Mouse (Mus musculus) thymus, postnatal 10 days (tissue): ENCODE results near the gene Ppp2r5b.
A peak's percentile ranks its signal among the peaks of the same experiment; 100 is the strongest.

Experiments used
- DNase-seq, 2 experiments: peaks; one replicate each; pipeline ENCODE4 v3.0.0; 2021; ENCODE audit warnings: low spot score in 2 of 2

The Ppp2r5b gene

DNA sequence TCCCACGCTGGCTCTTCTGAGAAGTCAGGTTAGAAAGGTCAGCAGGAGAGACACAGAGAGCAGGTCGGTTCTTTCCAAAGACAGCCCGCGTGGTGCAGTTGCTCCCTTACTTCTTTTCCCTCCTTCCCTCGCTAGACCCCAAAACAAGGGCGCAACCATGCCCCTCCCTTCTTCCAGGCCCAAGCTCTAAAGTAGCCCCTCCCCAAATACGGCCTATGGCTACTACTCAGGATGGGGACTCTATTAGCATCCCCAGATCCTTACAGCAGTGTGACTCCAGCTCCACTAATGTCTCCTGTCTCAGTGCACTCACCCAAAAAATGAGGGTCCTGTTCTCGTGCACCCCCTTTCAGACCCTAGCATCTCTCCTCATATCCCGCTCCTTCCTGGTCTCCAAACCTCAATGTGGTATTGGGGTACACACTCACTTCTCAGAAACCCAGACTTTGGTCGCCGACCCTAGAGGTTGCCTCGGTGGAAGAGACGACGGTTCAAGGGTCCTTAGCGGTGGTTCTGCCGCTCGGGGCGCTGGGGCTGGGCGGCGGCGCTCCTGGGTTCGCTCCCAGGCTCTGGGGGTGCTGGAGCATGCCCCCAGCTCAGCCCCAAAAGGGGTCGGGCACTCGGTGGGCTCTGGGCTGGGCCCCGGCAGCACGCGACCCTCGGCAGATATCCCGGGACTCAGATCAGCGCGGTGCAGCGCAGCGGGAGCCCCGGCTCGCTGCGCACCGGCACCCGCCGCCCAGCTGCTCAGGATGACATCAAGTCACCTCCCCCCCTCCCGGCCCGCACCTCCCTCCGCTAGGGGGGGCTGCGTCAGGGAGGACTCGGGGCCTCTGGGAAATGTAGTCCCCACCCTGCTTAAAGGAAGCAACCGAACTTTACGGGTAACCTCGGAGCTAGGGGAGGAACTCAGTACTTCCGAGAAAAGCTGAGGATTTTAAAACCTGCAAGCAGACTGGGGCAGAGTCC, at the start of gene Ppp2r5b:
Ppp2r5b (minus strand) TSS at position 789 of the 969 bp plus-strand sequence.
- DNase-seq = peak; percentile 98 to 99

DNA sequence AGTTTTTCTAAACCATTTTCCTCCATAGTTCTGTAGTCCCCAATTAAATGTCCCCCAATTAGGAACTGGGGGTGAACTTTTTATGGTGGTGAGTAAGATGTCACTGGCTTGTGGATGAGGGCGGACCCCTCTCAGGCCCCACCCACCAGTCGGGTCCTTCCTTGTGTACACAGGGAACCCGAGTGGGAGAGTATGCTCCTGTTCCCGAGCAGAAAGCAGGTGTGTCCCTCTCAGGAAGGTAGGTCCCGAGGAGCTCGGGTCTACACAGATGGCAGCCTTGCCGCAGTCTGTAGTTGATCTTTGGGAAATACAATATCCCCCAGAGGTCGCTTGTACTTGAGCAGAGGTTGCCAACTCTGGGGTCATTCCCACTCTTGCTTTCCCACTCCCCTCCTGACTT, 49.6 kb upstream of the Ppp2r5b start:
- DNase-seq = no peak

DNA sequence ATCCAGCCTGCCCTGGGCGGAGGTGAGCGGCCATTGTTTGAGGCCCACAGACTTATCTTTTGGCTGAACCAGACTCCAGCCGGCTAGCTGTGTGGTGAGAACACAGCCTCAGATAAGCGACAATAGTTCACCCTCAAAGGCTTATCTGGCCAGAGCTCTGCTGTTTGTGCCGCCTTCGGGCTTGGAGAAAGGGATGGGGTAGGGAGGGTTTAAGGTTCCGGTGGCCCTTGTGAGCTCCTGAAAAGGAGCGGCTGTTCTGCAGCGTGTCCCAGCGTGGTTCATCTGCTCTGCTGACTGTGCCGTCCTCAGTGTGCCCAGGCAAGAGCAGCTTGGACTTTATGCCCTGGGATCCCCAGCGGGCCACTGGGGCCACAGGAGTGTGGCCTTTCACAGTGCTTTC, 48.8 kb upstream of the Ppp2r5b start:
- DNase-seq = no peak

DNA sequence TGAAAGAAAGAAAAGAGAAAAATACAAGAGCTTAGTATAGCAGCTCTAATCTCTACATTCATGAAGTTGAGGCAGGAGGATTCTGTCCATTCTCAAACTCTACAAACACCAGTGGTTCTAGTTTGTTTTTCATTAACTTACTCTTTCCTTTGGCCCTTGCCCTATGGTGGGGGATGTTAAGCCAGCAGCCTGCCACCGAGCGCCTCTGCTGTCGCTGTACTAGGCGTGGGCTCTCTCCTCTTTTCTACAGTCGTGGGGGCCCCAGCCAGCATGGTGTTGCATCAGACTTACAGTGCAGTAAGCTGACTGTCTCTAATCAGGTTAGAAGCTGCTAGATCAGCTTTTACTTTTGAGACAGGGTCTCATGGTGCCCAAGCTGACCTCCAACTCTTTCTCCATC, 47.3 kb upstream of the Ppp2r5b start:
- DNase-seq = no peak

DNA sequence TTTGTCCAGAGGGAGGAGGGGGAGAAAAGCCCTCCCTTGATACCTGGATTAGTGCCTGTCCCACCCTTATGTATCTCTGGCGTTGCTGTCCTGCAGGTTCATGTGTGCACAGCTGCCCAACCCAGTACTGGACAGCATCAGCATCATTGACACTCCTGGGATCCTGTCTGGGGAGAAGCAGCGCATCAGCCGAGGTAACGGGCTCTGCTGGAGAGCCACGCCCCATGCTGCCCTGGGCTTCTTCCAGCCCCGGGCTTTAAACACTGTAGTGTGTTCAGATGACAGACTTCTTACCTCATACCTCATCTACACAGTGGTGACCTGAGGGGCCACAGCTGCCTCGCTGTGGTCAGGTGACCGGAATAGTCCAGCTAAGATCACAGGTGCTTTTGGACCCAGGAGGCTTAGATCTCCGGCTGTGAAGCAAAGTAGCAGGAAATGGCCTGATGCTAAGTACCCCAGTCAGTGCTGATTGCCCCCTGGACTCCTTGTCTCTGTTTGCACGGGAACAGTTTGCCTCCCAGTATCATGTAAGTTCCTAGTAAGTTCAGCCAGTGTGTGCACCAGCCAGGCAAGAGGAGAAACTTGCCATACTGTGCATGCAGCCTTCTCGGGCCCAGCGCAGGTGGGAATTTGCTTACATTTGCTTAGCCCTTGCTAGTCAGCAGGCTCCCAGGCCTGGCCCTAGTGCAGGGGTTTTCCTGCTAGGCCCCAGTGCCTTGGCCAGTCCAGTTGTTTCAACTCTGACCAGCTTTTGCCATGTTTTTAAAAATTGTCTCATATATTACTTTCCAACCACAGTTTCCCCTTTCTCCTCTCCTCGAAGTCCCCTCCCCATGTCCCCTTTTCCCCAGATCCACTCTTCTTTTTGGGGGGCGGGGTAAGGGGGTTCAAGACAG, 45.7 kb upstream of the Ppp2r5b start:
- no peak for DNase-seq

DNA sequence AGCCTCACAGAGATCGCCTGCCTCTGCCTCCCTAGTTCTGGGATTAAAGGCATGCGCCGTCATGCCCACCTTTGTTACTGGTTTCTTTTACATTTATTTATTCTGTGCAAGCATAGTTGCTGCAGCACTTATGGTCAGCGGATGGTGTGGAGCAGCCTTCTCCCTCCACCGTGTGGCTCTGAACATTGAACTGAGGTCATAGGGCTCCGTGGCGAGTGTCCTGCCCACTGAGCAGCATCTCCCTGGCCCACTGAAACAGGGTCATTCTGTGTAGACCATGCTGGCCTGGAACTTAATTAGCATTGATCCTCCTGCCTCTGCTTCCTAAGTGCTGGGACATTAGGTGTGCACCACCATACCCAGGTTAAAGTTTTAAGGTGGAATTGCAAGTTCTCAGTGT, 44.9 kb upstream of the Ppp2r5b start:
- no peak for DNase-seq

DNA sequence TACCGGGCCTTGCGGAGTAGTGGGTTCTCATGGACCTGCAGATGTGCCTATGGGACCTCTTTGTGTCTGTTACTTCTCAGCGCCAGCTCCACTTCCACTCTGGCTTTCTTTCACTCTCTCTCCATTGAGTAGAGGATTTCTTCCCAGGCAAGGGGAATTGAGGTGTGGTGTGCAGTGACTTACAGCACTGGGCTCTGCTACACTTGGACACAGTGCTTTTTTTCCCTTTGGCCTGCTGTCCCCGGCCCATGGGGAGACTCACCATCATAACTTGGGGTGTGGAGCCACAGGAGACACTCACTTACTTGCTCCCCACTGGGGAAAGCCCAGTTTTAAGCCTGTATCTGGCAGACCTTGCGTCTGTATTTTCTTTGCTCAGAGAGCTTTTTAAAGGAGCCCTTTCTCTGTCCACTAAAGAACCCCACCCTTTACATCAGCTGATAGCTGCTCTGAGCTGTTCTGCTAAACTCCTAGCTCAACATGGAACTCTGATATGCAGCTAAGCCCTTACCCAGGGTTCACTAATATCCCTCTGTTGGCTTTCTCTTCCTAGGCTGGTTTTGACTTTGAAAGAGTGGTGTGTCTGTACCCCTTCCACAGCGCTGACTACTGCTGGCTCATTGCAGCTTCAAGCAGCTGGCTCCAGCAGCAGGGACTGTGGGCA, 43.9 kb upstream of the Ppp2r5b start:
- DNase-seq = no peak

DNA sequence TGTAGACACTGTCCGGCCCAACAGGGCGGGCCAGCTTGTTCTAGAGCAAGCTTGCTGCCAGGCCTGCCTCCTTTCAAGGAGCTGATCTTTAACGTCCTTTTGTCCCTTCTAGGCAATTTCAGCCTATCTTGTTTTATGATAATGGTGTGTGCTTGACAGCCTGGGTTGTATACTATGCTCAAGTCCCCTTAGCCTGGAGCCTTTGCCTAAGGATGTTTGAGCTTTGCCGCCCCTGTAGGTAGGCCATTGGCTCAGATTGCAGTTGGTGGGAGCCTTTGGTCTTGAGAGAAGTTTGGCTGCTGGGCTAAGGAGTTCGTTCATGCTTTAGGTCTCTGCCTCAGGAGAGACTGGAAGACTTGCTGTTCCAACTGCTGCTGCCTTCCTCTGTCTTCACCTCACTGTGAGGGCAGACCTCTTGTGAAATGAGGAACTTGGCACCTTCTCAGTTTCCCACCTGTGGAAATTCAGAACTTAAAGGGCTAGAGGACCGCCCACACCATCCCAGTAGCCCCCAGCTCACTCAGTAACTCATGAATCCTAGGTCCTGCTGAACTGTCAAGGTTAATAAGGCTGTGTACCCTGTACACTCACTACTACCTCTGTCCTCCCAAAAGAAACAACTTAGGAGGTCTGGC, 42.9 kb upstream of the Ppp2r5b start:
- DNase-seq = no peak

DNA sequence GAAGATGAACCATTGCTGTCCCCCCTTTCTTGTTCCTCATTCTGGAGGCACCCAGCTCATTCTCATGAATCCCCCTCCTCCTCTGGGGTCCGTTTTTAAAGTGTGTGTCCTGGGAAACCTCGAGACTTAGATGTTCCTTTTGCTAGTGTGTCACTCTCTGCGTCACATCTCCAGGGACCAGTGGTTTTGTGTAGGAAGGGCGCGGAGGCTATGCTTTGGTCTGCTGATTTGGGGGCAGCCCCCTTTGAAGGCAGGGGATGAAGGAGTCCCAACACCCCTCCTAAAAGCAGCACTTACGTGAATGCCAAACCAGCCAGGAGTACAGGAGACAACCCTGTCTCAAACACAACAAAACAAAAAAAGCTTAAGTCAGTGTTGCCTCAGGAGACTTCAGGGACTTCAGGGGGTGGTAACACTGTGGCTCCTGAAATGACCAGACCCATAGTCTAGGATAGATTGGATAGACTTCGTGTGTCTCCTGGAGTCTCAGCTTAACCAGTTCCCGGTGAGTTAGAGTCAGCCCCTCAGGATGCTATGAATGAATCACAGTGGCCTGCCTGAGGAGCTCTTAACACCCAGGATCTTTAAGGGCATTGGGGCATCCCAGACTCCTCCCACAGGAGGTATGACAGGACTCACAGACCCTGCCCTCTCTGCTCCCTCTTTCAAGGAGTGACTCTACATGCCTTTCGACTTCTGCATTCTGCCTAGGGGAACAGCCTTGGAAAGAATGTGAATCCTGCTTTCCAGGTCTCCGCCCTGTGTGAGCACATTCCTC, 42.2 kb upstream of the Ppp2r5b start:
- DNase-seq = no peak

DNA sequence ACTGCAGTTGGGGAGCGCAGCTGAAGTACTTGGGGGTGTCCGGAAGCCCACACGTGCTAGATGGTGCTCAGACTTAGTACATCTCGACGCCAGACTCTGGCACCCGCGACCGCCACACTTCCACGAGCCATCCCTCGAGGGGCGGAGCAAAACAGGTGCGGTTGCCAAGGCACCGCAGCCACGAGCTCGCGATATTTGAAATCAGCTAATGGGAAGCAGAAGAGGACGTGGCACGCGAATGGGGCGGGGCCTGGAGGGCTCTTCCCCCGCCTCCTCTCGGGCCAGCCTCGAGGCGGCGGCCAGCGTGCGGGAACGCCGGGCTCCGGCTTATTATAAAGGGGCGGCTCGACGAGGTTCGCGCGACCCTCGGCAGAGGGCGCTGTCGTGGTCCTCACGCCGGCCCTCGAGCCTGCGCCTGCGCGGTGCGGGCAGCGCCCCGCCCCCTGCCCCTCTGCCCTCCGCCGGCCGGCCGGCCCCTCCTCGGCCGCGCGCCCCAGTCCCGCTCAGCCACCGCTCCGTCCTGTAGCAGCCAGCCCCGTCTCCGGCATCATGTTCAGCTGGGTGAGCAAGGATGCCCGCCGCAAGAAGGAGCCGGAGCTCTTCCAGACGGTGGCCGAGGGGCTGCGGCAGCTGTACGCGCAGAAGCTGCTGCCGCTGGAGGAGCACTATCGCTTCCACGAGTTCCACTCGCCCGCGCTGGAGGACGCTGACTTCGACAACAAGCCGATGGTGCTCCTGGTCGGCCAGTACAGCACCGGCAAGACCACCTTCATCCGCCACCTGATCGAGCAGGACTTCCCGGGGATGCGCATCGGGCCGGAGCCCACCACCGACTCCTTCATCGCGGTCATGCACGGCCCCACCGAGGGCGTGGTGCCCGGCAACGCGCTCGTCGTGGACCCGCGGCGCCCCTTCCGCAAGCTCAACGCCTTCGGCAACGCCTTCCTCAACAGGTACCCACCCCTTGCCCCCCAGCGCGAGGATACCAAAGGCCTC, 41.1 kb upstream of the Ppp2r5b start, which contains the start of gene Ehd1:
Ehd1 (plus strand) TSS at position 300 of the 996 bp plus-strand sequence.
- DNase-seq = peak; percentile 87 to 90

DNA sequence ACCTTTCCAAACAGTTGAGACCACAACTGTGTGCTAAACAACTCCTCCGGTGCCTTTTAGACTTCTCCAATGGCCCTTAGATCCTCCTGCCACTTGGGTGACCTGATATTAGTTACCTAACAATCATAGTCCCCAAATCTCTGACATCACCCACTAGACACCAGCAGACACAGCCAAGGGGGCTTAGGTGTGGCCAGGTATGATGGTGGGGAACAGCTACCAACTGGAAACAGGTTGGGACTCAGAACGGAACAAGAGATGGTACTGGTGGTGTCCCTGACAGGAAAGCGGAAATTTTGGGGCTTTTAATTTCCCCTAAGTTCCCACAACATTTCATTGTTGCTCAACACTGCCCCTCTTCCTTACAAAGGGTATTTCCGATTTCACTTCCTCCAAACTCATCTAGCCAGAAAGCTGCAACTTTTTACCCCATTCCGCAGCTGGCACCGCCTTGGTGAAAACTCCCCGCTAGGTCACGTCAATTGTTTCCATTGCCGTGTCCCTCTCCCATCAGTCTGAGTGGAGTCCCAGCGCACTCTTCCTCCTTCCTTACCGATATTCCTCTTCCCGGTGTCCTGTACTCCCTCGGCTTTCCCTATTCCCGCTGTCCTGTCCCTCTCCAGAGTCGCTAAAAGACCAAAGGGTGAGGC, 40.2 kb upstream of the Ppp2r5b start:
- peak; percentile 40 to 46 for DNase-seq

DNA sequence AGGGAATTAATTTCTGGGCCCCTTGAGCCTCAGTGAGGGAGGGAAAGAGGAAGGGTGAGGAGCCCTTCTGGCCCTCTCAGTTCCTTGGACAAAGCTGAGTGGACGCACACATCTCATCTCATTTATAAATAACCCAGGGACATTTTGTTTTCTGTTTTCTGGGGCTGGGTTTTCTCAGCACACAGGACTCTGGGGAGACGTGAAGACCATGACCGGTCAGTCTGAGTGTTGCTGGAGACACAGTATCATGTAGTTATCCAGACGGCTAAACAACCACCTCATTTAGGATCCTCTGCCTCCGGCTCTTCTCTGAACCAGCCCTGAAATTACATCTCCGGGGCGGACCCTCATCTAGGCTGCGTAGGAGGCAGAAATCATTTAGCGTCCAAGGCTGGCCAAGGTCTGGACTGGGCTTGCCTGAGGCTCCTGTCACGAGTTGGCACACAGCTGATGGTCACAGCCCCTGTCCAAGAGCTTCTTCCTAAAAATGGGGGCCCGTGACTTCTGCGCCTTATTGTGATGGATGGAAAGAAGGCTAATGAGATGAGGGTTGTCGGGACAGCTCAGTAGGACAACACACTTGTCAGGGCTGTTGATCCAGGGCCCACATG, 38.4 kb upstream of the Ppp2r5b start:
- no peak for DNase-seq

DNA sequence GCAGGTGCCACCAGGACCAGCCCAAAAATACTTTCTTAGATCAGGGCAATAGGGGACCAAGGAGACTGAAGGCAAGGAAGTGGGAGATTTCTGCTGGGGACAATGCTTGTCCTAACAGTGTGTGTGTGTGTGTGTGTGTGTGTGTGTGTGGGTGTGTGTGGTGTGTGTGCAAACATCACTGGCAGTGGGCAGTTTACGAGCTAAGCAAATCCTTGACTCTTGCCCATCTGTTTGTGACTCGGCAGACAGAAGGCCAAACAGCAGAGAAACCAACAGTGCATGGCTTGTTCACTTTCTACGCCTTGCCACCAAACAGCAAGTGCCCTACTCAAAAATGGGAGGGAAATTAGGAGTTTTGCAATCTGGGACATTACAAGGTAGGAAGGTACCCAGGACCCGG, 37.9 kb upstream of the Ppp2r5b start:
- DNase-seq = no peak

DNA sequence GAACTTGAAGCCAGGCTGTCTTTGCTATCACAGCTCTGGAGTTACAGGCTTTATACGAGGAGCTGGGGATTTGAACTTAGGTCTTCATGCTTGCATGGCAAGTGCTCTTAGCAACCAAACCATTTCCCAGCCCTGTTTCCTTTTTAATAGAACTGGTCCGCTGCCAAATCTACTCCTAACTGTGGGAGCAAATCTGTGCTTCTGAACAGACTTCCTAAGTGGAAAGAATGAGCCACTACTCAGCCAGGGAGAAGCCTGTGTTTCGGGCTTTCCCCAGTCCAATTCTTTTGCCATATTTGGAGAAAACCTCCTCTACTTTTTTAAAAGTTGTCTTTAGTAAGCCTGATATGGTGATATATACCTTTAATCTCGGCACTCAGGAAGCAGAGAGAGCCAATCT, 37.1 kb upstream of the Ppp2r5b start:
- DNase-seq = no peak

DNA sequence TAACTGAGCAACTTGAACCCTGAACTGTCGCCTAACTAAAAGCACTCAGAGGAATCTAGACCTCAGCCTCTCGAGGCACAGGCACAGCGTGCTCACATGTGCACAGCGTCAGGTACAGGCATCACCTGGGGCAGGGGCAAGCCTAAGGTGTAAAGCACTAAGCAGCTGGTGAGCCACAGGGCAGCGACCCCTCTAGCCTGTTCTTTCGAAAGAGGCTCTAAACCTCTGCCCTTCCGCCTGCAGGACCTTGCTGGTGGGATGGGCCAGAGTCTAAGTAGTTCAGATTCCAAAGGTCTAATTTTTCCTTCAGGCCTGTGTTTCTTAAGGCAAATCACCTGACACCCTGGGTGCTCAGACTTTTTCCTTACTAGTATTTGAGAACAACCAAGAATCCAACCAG, 36.4 kb upstream of the Ppp2r5b start:
- DNase-seq = no peak

DNA sequence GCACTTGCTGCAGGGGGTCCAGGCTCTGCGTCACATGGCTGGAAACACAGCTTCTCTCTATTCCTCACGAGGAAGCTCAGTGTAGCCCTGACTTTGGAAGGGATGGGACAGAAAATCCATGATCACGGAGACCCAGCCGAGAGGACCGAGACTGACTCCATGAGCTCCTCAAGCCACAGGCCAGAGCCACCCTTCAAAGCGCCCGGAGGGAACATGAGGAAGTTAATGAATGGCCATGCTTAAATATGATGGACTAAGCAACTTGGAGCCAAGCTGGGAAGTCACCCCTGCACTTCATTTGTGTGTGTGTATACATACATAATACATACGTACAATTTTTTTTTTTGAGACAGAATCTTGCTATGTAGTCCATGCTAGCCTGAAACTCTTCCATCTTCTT, 35.5 kb upstream of the Ppp2r5b start:
- no peak for DNase-seq

DNA sequence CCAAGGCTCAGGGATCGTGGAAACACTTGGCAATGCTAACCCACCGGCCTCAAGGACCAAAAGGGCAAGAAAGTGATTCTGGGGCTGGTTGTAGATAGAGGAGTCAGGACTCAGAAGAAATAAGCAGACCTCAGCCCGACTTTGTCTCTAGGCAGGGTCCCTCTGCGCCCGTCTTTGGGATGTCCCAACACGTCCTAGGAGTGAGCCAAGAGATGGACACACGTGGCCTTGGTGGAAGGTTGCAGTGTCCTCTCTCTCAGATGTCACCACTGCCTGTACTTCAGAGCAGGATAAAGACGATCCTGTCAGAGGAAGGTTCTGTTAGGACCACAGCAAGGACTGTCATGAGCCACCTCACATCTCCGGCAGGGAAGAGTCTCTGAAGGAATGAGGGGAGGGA, 35.0 kb upstream of the Ppp2r5b start:
- no peak for DNase-seq

DNA sequence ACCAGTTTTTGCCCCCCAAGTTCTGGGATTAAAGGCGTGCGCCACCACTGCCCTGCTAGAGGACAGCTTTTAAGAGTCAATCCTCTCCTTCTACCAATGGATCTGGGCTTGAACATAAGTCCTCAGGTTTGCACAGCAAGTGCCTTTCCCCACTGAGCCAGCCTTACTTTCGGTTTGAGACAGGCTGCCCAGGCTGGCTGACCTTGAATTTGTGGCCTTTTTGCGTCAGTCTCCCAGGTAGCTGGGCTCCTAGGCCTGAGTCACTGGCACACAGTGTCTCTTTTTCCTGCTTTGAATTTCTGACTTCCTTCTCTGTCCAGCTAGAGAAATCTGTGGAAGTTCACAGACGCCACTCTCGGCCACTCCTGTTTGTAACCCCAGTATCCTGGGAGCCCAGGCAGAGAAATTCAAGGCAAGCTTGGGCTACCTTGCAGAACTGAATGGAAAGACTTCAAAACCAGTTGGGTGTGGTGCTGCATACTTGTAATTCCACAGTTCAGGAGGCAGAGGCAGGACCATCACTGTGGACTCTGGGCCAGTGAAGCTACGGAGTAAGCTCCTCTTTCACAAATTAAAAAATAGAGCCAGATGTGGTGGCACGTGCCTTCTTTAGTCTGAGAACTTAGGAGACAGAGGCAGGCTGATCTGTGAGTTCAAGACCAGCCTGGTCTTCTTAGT, 34.3 kb upstream of the Ppp2r5b start:
- no peak for DNase-seq
